Mouse (Mus musculus): ENCODE measurements around the gene Gm10320.

The Gm10320 gene

GRCm38 (mm10) chr13:98469916-98470315, 21.9 kb downstream of the Gm10320 start:
- no peak for DNase-seq (ENCODE audit: low read depth, low spot score)

GRCm38 (mm10) chr13:98461467-98461866, 30.3 kb downstream of the Gm10320 start:
- no peak for DNase-seq (ENCODE audit: low read depth, low spot score)

GRCm38 (mm10) chr13:98456398-98456797, 35.4 kb downstream of the Gm10320 start:
- DNase-seq (ENCODE audit: low read depth, low spot score): no peak

GRCm38 (mm10) chr13:98455646-98456045, 36.2 kb downstream of the Gm10320 start:
- no peak for DNase-seq (ENCODE audit: low read depth, low spot score)

- no peak for DNase-seq (ENCODE audit: low read depth, low spot score)
These were observed 37.4 kb downstream of the Gm10320 start for GRCm38 (mm10) chr13:98454224-98454967.

GRCm38 (mm10) chr13:98453146-98453545, 38.7 kb downstream of the Gm10320 start:
- DNase-seq (ENCODE audit: low read depth, low spot score): no peak

GRCm38 (mm10) chr13:98448696-98449095, 43.1 kb downstream of the Gm10320 start:
- DNase-seq (ENCODE audit: low read depth, low spot score): no peak

- DNase-seq (ENCODE audit: low read depth, low spot score): no peak
These were observed 44.1 kb downstream of the Gm10320 start for GRCm38 (mm10) chr13:98447741-98448140.

GRCm38 (mm10) chr13:98445391-98446125, 46.2 kb downstream of the Gm10320 start:
- no peak for DNase-seq (ENCODE audit: low read depth, low spot score)

- DNase-seq (ENCODE audit: low read depth, low spot score): no peak
These were observed 50.8 kb downstream of the Gm10320 start for GRCm38 (mm10) chr13:98441001-98441400.

- no peak for DNase-seq (ENCODE audit: low read depth, low spot score)
These were observed 51.4 kb downstream of the Gm10320 start for GRCm38 (mm10) chr13:98440293-98440952.
